Mouse (Mus musculus): Measurements from ENCODE around the gene Ttc25. TPM values are rescaled to one million over a fixed set of nuclear protein-coding genes. Genes with fewer than 3 reads are reported as not detected.
"Not testable (repeated sequence)": the region's sequence is repeated elsewhere in the genome, so short reads cannot be mapped to it uniquely, and the experiment has no call there.

Gene Ttc25
- total RNA-seq, 2 experiments from 2014 or later, result 0.32 to 0.86 TPM

DNA sequence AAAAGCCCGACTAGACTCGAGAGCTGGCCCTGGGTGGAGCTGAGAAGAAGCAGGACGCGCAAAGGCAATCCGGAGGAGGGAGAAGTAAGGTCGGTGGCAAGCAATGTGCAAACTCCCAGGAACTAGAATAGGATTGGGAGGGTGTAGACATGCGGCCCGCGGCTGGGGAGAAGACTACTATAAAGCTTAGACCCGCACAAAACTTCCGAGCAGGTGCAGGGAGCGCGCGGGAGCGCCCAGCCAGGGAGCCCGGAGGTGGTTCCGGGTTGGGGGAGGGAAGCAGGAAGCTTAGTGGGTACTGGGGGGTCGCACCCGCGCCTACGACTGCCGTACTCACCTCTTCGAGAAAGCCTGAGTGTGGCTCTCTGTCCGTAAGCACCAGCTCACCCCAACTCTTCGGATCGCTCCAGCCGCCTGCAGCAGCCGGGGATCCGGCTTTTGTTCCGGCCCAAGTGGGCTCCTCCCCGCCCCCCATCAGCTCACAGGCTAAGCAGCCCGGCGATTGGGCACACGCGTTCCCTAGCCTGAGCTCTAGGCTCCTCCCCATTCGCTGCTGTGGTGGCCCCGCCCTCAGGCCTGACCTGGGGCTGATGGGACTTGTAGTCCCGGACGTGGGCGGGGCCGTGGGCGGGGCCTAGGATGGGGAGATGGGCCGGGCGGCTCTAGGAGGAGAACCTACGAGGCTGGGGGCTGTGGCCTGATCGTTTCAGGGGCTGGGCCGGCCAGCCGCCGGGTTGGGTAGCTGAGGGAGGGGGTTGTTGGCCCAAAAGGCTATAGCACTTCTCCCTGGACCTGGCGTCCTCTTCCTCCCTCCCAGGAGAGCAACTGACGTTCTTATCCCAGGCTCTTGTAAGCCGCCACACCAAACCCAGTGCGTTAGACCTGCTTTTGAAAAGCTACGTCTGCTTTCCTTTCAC is 17.7 kb upstream of the Ttc25 start, which contains the start of gene Acly:
TSS of gene Acly (minus strand) at position 543 of the 917 bp plus-strand sequence.
- DNase-seq (ENCODE audit: low spot score in 2 of 2), result peak; percentile 96 to 97
- intact Hi-C loops (cut with DNase I), result no loop called here

DNA sequence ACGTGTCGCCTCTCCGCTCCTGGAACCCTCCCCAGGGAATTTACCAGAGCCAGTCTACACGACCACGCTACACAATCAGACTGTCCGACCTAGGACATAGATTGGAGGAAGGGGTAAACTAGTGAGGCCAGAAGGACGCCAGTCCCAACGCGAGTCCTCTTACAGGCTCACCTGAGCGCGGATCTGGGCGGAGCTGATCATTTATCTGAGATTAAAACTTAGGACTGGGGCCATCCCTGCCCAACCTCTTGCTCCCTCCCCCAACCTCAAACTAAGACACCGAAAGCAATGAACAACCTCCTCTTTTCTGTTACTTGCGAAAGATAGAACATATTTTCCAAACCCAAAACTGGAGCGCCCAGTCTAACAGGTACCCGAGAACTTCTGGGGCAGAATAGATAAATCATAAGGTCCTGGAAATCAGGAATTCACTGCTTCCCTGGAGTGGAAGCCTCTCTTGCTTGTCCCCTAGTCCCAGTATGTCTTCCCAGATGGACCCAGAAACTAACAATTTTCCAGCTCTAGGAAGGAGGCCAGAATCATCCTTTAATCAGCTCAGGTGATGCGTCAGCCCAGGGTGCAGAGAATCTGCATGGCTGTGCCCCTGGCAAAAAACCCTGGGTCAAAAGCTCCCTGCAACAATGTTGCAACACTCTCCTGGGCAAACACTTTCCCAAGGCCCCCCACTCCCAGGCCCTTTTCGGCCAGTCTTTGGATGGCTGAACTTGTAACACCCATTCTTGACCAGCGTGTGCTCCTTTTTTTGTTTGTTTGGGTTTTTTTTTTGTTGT is 16.8 kb upstream of the Ttc25 start:
- no peak for DNase-seq (ENCODE audit: low spot score in 2 of 2)
- intact Hi-C loops (cut with DNase I), result no loop called here

GRCm38 (mm10) chr11:100533871-100534270 is 11.5 kb upstream of the Ttc25 start:
- intact Hi-C loops (cut with DNase I), result no loop called here
- DNase-seq (ENCODE audit: low spot score in 2 of 2), result no peak

- intact Hi-C loops (cut with DNase I); DNase-seq (ENCODE audit: low spot score in 2 of 2): not testable (repeated sequence)
Observed at GRCm38 (mm10) chr11:100534411-100534810, 11.0 kb upstream of the Ttc25 start.

DNA sequence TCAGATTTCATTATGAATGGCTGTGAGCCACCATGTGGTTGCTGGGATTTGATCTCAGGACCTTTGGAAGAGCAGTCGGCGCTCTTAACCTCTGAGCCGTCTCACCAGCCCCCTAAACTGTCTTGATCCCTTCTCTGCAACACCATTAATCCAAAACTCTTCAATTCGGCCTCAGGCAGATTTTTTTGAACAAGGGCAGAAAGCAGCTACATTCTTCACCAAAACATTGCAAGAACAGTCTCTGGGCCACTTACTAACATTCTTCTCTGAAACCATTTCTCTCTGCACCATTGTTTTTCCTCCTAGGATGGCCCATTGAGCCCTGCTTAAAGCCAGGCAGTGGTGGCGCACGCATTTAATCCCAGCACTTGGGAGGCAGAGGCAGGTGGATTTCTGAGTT is 10.6 kb upstream of the Ttc25 start:
- intact Hi-C loops (cut with DNase I); DNase-seq (ENCODE audit: low spot score in 2 of 2): not testable (repeated sequence)

- DNase-seq (ENCODE audit: low spot score in 2 of 2), result no peak
- intact Hi-C loops (cut with DNase I), result no loop called here
Observed at GRCm38 (mm10) chr11:100535996-100536395, 9.4 kb upstream of the Ttc25 start.

GRCm38 (mm10) chr11:100536466-100536865 is 8.9 kb upstream of the Ttc25 start:
- intact Hi-C loops (cut with DNase I), result no loop called here
- no peak for DNase-seq (ENCODE audit: low spot score in 2 of 2)

DNA sequence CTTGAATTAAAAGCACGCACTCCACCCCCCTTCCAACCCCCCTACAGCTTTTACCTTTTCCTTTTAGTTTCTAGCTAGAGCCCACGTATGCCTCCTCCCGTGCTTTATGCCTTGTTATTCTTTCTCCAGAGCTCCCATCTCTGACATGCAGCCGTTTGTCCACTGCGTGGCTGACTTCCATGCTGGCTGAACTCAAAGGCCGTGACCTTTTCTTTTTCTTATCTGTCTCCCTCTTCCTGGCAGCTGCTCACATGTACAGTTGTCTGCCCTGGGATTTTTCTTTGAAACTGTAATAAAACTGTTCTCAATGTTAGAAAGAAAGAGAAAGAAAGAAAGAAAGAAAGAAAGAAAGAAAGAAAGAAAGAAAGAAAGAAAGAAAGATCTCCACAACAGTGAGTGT is 4.4 kb upstream of the Ttc25 start:
- intact Hi-C loops (cut with DNase I), result no loop called here
- no peak for DNase-seq (ENCODE audit: low spot score in 2 of 2)

DNA sequence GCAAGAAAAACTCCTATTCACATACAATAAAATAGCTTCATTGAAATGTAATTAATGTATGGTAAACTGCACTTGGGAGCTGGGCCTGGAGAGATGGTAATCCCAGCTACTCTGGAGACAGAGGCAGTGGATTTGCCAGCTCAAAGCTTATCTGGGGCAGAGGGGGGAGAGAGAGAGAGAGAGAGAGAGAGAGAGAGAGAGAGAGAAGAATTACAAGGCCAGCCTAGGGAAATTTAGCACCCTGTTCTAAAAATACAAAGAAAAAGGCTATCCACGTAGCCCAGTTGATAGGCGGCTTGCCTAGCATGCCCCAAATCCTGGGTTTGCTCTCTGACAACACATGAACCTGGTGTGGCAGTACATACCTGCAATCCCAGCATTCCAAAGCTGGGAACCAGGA is 3.8 kb upstream of the Ttc25 start:
- DNase-seq (ENCODE audit: low spot score in 2 of 2), result no peak
- intact Hi-C loops (cut with DNase I), result no loop called here

DNA sequence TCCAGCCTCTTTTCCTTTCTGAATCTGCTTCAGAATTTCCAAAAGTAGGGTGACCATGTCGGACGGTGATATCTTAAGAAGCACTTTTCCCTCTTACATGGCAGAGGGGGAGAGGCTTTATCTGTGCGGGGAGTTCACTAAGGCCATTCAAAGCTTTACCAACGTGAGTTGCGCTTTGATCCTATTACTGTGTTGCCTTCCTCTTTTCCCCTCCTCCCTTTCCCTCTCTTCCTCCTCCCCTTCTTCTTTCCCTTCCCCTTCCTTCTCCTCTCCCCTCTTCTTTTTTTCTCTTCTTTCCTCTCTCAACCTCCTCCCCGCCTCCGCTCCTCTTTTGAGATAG is 309 bp downstream of the Ttc25 start:
- intact Hi-C loops (cut with DNase I), result no loop called here

DNA sequence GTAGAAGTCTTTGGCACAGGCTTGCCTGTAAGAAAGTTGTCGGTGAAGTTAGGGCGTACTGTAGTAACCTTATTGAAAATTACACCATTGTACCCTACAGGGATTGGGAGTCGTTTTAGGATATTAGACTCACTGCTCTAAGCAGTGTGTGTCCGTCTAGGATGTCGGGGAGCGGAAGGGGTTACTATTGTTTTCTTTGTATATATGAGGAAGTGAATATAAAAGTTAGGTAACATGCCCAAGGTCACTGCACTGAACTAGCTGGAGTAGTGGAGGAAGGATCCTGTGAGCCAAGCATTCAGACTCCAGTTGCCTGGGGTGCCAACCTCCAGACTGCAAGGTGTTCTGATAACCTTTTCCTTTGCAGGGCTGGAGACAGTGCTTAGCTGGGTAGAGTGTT is 1.5 kb downstream of the Ttc25 start:
- DNase-seq (ENCODE audit: low spot score in 2 of 2), result no peak
- intact Hi-C loops (cut with DNase I), result no loop called here

More for the DNA sequence above, 309 bp downstream of the Ttc25 start:
- no peak for DNase-seq (ENCODE audit: low spot score in 2 of 2)

- intact Hi-C loops (cut with DNase I), result no loop called here
- no peak for DNase-seq (ENCODE audit: low spot score in 2 of 2)
Observed at GRCm38 (mm10) chr11:100548141-100548540, 2.7 kb downstream of the Ttc25 start.

GRCm38 (mm10) chr11:100549466-100549865 is 4.1 kb downstream of the Ttc25 start:
- no peak for DNase-seq (ENCODE audit: low spot score in 2 of 2)
- intact Hi-C loops (cut with DNase I), result no loop called here

GRCm38 (mm10) chr11:100550101-100550500 is 4.7 kb downstream of the Ttc25 start:
- no peak for DNase-seq (ENCODE audit: low spot score in 2 of 2)
- intact Hi-C loops (cut with DNase I), result no loop called here

DNA sequence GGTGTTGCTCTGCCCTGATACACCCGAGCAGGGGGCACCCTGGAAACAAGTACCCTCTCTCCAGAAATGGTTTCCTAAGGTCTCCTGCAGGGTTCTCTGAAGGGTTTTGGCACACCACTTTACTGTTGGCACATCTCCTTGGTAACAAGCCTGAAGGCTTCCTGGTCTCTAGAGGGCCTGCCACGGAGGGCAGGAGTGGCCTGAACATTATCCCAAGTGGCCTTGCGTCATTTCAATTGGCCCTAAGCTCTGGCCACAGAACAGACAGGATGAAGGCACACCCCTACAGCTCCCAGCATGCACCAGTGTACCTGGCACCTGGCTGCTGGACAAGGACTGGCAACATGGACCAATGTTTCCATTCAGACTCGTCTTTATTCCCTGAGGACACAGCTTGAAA is 7.4 kb downstream of the Ttc25 start:
- no peak for DNase-seq (ENCODE audit: low spot score in 2 of 2)
- intact Hi-C loops (cut with DNase I), result no loop called here

GRCm38 (mm10) chr11:100555583-100555982 is 10.2 kb downstream of the Ttc25 start:
- DNase-seq (ENCODE audit: low spot score in 2 of 2), result peak; percentile 15 to 36
- intact Hi-C loops (cut with DNase I), result loop anchor here (1.0 to 5.0 kb wide), 2 partner anchors 43 to 128 kb away; no protein-coding TSS in a partner anchor

GRCm38 (mm10) chr11:100557563-100557962 is 12.2 kb downstream of the Ttc25 start:
- no peak for DNase-seq (ENCODE audit: low spot score in 2 of 2)
- intact Hi-C loops (cut with DNase I), result loop anchor here (5.0 kb wide), 1 partner anchor 130 kb away; no protein-coding TSS in a partner anchor

DNA sequence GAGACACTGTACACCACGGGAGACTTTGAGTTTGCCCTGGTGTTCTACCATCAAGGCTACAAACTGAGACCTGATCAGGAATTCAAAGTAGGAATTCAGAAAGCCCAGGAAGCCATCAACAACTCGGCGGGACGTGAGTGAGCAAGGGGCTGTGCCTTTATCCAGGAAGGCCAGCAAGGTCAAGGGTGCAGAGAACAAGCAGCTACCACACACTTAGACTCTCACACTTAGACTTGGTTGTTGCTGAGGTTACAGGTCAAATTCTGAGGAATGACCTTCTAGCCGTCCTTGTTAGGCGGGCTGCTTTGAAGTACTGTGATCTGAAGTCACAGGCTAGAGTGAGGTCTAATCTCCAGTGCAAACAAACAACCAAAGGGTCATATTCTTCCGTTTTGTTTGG is 14.1 kb downstream of the Ttc25 start:
- DNase-seq (ENCODE audit: low spot score in 2 of 2), result no peak
- intact Hi-C loops (cut with DNase I), result loop anchor here (5.0 kb wide), 1 partner anchor 132 kb away; no protein-coding TSS in a partner anchor

DNA sequence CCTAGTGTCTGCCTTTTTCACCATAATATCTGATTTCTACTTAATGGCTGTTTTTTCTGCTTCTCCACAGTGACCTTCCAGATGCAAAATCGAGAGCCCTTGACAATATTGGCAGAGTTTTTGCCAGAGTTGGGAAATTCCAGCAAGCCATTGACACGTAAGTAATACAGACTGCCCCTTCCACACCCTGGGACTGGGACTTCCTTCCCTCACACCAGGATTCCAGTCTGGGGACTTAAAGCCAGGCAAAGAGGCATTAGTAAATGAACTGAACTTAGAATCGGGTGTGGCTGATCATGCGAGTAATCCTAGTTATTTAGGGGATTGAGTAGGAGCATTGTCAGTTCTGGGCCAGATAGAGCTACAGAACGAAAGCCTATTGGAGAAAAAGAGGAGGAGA is 16.3 kb downstream of the Ttc25 start:
- no peak for DNase-seq (ENCODE audit: low spot score in 2 of 2)
- intact Hi-C loops (cut with DNase I), result no loop called here

DNA sequence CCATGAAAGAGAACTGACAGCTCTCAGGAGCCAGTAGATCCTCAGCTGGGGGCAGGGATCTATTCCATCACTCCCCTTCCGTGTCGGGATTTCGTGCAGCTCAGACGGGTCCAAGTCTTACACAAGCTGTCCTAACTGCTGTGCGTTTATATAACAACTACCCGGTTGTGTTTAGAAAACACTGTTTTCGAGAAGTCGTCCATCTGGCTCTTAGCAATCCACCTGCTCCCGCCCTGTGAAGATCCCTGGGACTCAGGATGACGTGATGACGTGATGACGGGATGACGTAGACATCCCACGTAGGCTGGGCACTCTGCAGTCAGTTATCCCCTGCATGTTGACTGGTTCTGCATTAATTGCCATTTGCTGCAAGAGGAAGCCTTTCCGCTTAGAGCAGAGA is 18.9 kb downstream of the Ttc25 start:
- DNase-seq (ENCODE audit: low spot score in 2 of 2), result peak; percentile 76 to 80
- intact Hi-C loops (cut with DNase I), result no loop called here

GRCm38 (mm10) chr11:100564703-100565102 is 19.3 kb downstream of the Ttc25 start:
- no peak for DNase-seq (ENCODE audit: low spot score in 2 of 2)
- intact Hi-C loops (cut with DNase I), result no loop called here
